Mouse (Mus musculus): Measurements from ENCODE around the gene Olfr1179. TPM values are rescaled to one million over a fixed set of nuclear protein-coding genes. Genes with fewer than 3 reads are reported as not detected.
"Not testable (repeated sequence)": the region's sequence is repeated elsewhere in the genome, so short reads cannot be mapped to it uniquely, and the experiment has no call there.

The Olfr1179 gene
- polyA plus RNA-seq (2015; fragmentation: Nextera tagmentation; extraction: Ambion mirVana): not detected in 2 replicates

GRCm38 (mm10) chr2:88406353-88406752 is at the start of gene Olfr1179:
Olfr1179 (minus strand) TSS chr2:88406453.
- DNase-seq (no peak), ATAC-seq (no peak)
- Histone ChIP-seq H3K27me3 (ENCODE audit: insufficient read depth, low read length) (no peaks in the 10 kb centered on the region), H3K9ac (replicated peaks) (no peak within 1 kb of the TSS), H3K27ac (ENCODE audit: low read depth) (no peak within 1 kb of the TSS), H3K36me3 (replicated peaks; ENCODE audit: insufficient read depth, low read length) (no peaks in the 10 kb centered on the region), H3K9me3 (ENCODE audit: low read length) (no peaks in the 10 kb centered on the region), H3K4me1 (ENCODE audit: insufficient read depth) (no peaks in the 10 kb centered on the region), H3K4me2 (ENCODE audit: low read depth, low read length) (no peak within 1 kb of the TSS), H3K4me3 (ENCODE audit: low read depth, low read length) (no peak within 1 kb of the TSS)
- 66% methylated on average over 3 of the region's 3 CpGs for WGBS (ENCODE audit: insufficient replicate concordance)
- TF ChIP-seq CTCF (IDR thresholded peaks at IDR 0.05; ENCODE audit: low read depth) (no peak), EP300 (IDR thresholded peaks at IDR 0.05; ENCODE audit: low read depth) (no peak)

DNA sequence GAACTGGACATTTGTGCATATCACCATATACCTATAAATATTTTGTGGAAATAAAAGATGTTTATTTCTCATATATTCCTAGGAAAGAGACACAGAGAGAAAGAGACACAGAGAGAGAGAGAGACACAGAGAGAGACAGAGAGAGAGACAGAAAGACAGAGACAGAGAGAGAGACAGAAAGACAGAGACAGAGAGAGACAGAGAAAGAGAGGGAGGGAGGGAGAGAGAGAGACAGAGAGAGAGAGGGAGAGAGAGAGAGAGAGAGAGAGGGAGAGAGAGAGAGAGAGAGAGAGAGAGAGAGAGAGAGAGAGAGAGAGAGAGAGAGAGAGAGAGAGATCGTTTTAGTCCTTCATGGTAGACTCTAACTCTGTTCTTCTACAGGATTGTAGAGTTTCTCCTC is 48.3 kb upstream of the Olfr1179 start, which contains the start of gene Olfr1183:
Gene Olfr1183 (plus strand): TSS at position 301 of the 400 bp plus-strand sequence.
- H3K9me3 ChIP-seq (ENCODE audit: low read length); DNase-seq; ATAC-seq; H3K4me2 ChIP-seq (ENCODE audit: low read depth, low read length); H3K4me1 ChIP-seq (ENCODE audit: insufficient read depth); H3K4me3 ChIP-seq (ENCODE audit: low read depth, low read length); H3K27me3 ChIP-seq (ENCODE audit: insufficient read depth, low read length); H3K36me3 ChIP-seq (replicated peaks; ENCODE audit: insufficient read depth, low read length); H3K9ac ChIP-seq (replicated peaks); H3K27ac ChIP-seq (ENCODE audit: low read depth): not testable (repeated sequence)
- 69% methylated on average over 1 of the region's 1 CpGs for WGBS (ENCODE audit: insufficient replicate concordance)

DNA sequence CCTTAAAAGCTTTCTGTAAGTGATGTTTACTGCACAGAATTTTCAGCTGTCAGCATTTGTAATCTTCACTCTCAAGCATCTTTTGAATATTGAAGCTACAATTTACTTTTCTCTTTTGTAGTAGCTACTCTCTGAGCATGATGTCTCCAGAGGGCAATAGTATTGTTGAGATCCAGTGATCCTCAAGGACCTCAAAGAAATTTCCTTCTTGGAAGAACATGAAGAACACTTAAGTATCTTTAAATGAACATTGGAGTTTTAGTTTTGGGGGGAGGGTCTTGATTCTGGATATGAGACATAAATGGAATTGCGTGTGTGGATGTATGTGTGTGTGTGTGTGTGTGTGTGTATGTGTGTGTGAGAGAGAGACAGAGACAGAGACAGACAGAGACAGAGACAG is 42.8 kb upstream of the Olfr1179 start, which contains the start of gene Gm13757:
Gene Gm13757 (minus strand): TSS at position 101 of the 400 bp plus-strand sequence.
- Histone ChIP-seq H3K9ac (replicated peaks) (no peak within 1 kb of the TSS), H3K27ac (ENCODE audit: low read depth) (no peak within 1 kb of the TSS), H3K4me1 (ENCODE audit: insufficient read depth) (no peaks in the 10 kb centered on the region), H3K36me3 (replicated peaks; ENCODE audit: insufficient read depth, low read length) (no peaks in the 10 kb centered on the region), H3K4me2 (ENCODE audit: low read depth, low read length) (no peak within 1 kb of the TSS), H3K4me3 (ENCODE audit: low read depth, low read length) (no peak within 1 kb of the TSS), H3K9me3 (ENCODE audit: low read length) (no peaks in the 10 kb centered on the region), H3K27me3 (ENCODE audit: insufficient read depth, low read length) (no peaks in the 10 kb centered on the region)
- TF ChIP-seq EP300 (IDR thresholded peaks at IDR 0.05; ENCODE audit: low read depth): no peak
- no peak for TF ChIP-seq CTCF (IDR thresholded peaks at IDR 0.05; ENCODE audit: low read depth)
- no peak for DNase-seq
- ATAC-seq: no peak
- 74% methylated on average over 1 of the region's 1 CpGs for WGBS (ENCODE audit: insufficient replicate concordance)

DNA sequence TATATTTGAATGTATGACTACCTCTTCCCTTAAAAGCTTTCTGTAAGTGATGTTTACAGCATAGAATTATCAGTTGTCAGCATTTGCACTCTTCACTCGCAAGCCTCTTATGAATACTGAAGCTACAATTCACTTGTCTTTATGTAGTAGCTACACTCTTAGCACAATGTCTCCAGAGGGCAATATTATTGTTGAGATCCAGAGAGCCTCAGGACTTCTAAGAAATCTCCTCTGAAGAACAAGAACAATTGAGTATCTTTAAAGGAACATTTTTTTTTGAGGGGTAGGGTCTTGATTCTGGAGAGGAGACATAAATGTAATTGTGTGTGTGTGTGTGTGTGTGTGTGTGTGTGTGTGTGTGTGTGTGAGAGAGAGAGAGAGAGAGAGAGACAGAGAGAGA is 19.8 kb upstream of the Olfr1179 start, which contains the start of gene Olfr1181:
Gene Olfr1181 (minus strand): TSS at position 101 of the 400 bp plus-strand sequence.
- H3K36me3 ChIP-seq (replicated peaks; ENCODE audit: insufficient read depth, low read length): no peaks in the 10 kb centered on the region
- WGBS (ENCODE audit: insufficient replicate concordance): 76% methylated on average over 1 of the region's 1 CpGs

DNA sequence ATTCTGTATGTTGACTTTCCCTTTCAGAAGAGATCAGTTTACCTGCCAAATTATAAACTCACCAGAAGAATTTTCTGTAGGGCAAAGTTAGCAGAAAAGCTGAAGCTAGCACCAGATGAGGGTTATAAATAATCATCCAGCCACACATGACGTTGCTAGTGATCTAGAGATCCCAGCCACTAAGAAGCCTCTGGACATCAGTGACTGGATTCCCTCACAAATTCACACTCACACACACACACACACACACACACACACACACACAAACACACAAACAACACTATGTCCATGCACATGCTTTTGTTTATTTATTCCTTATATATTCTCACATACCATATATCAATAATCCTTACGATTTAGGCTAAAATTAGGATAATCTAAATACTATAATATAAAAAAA is 12.8 kb upstream of the Olfr1179 start, which contains the start of gene Olfr1180:
Gene Olfr1180 (minus strand): TSS at position 101 of the 400 bp plus-strand sequence.
- DNase-seq (no peak), ATAC-seq (no peak)
- Histone ChIP-seq H3K4me3 (ENCODE audit: low read depth, low read length) (no peak within 1 kb of the TSS), H3K27me3 (ENCODE audit: insufficient read depth, low read length) (no peaks in the 10 kb centered on the region), H3K36me3 (replicated peaks; ENCODE audit: insufficient read depth, low read length) (no peaks in the 10 kb centered on the region), H3K9ac (replicated peaks) (no peak within 1 kb of the TSS), H3K4me1 (ENCODE audit: insufficient read depth) (no peaks in the 10 kb centered on the region), H3K9me3 (ENCODE audit: low read length) (no peaks in the 10 kb centered on the region), H3K4me2 (ENCODE audit: low read depth, low read length) (no peak within 1 kb of the TSS), H3K27ac (ENCODE audit: low read depth) (no peak within 1 kb of the TSS)
- TF ChIP-seq EP300 (IDR thresholded peaks at IDR 0.05; ENCODE audit: low read depth) (no peak), CTCF (IDR thresholded peaks at IDR 0.05; ENCODE audit: low read depth) (no peak)
- 68% methylated on average over 2 of the region's 2 CpGs for WGBS (ENCODE audit: insufficient replicate concordance)

More for the DNA sequence above, 19.8 kb upstream of the Olfr1179 start, which contains the start of gene Olfr1181:
- no peaks in the 10 kb centered on the region for H3K9me3 ChIP-seq (ENCODE audit: low read length)
- H3K4me3 ChIP-seq (ENCODE audit: low read depth, low read length): no peak within 1 kb of the TSS
- H3K27me3 ChIP-seq (ENCODE audit: insufficient read depth, low read length): no peaks in the 10 kb centered on the region
- ATAC-seq: no peak
- no peak for TF ChIP-seq CTCF (IDR thresholded peaks at IDR 0.05; ENCODE audit: low read depth)
- TF ChIP-seq EP300 (IDR thresholded peaks at IDR 0.05; ENCODE audit: low read depth): no peak
- no peak within 1 kb of the TSS for H3K27ac ChIP-seq (ENCODE audit: low read depth)
- H3K4me2 ChIP-seq (ENCODE audit: low read depth, low read length): no peak within 1 kb of the TSS
- no peaks in the 10 kb centered on the region for H3K4me1 ChIP-seq (ENCODE audit: insufficient read depth)
- no peak for DNase-seq
- H3K9ac ChIP-seq (replicated peaks): no peak within 1 kb of the TSS

DNA sequence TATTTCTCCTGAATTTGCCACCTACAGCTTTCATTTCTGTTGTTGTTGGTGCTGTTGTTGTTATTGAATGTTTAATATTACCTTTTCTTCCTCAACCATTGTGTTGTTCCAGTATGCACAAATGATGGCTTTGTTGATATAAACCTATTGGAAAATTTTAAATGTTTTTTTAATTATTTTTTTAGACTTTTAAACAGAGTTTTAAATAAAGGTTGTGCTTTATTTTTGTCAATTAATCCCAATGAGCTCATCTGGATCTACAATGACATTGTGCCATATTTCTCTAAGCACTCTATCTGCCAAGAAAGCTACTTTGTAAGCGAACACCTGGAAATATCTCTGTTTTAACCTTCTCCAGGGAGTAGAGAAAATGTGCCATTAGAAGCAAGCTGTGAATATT is 19.5 kb downstream of the Olfr1179 start, which contains the start of gene Olfr1178:
Gene Olfr1178 (plus strand): TSS at position 301 of the 400 bp plus-strand sequence.
- DNase-seq: no peak
- 73% methylated on average over 1 of the region's 1 CpGs for WGBS (ENCODE audit: insufficient replicate concordance)

More for the DNA sequence above, 19.5 kb downstream of the Olfr1179 start, which contains the start of gene Olfr1178:
- no peaks in the 10 kb centered on the region for H3K27me3 ChIP-seq (ENCODE audit: insufficient read depth, low read length)
- H3K27ac ChIP-seq (ENCODE audit: low read depth): no peak within 1 kb of the TSS
- no peak within 1 kb of the TSS for H3K4me3 ChIP-seq (ENCODE audit: low read depth, low read length)
- TF ChIP-seq CTCF (IDR thresholded peaks at IDR 0.05; ENCODE audit: low read depth) (no peak), EP300 (IDR thresholded peaks at IDR 0.05; ENCODE audit: low read depth) (no peak)
- no peak within 1 kb of the TSS for H3K4me2 ChIP-seq (ENCODE audit: low read depth, low read length)
- no peak within 1 kb of the TSS for H3K9ac ChIP-seq (replicated peaks)
- no peaks in the 10 kb centered on the region for H3K4me1 ChIP-seq (ENCODE audit: insufficient read depth)
- no peak for ATAC-seq
- no peaks in the 10 kb centered on the region; the same call in 1 of the 2 replicates for H3K9me3 ChIP-seq (ENCODE audit: low read length)
- H3K36me3 ChIP-seq (replicated peaks; ENCODE audit: insufficient read depth, low read length): no peaks in the 10 kb centered on the region
